Mouse (Mus musculus): ENCODE data around the gene Gprc5a.

DNA sequence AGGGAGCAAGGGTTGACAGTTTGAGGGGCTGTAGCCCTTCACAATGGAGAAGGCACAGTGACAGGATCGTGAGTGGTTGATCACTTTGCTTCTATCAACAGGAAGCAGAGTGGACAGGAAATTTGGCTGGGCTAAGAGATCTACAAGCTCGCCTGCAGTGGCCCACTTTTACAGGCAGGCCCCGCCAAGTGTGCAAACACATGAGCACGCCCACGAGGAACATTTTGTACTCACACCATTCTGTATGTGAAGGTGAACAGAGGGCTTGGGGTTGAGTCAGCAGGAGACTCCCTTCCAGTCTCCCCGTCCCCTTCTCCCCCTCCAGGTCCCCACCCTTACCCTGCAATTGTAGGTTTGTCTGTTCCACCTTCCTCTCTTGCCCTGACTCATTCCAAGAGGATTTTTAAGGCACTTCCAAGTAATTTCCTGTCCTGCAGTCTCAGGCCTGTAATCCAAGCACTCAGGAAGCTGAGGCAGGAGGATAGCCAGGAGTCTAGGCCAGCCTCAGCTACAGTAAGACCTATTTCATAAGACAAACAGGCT is 9.0 kb downstream of the Gprc5a start:
- no peak for TF ChIP-seq CTCF (conservative IDR thresholded peaks at IDR 0.05; ENCODE audit: low read length)
- no peak for TF ChIP-seq NANOG (IDR thresholded peaks at IDR 0.05; ENCODE audit: borderline replicate concordance, low read length)
- no peak for TF ChIP-seq POU5F1 (IDR thresholded peaks at IDR 0.05; ENCODE audit: borderline replicate concordance, low read length)
